Mouse (Mus musculus) lung, embryonic 14.5 days (tissue): ENCODE data around the gene Rad9b. TPM values are rescaled to one million over a fixed set of nuclear protein-coding genes. Genes with fewer than 3 reads are reported as not detected.

ENCODE experiments used
- ATAC-seq: fragments of 200-750 bp; cut with Nextera tagmentation; 2 replicates; pipeline ENCODE4 v1.8.0; 2017; ENCODE audit warnings: mild to moderate bottlenecking, moderate TSS enrichment, moderate library complexity; ENCODE audit not compliant: insufficient read depth
- DNase-seq: peaks from one replicate; pipeline ENCODE4 v3.0.0-alpha.2; 2015
- H3K27ac ChIP-seq: fragments of 300-500 bp; sonication (generic); 2 replicates; pipeline ENCODE4 v1.5.1; 2014; ENCODE audit warnings: low read depth, mild to moderate bottlenecking, moderate library complexity
- H3K27me3 ChIP-seq: fragments of 300-500 bp; sonication (generic); 2 replicates; pipeline ENCODE4 v1.6.1; 2014; ENCODE audit warnings: low read length, control low read depth; ENCODE audit not compliant: insufficient read depth
- H3K36me3 ChIP-seq: fragments of 300-500 bp; sonication (generic); 2 replicates; pipeline ENCODE4 v1.6.1; 2014; ENCODE audit warnings: control low read depth; ENCODE audit not compliant: insufficient read depth
- H3K4me1 ChIP-seq: fragments of 300-500 bp; sonication (generic); 2 replicates; pipeline ENCODE4 v1.6.1; 2014; ENCODE audit warnings: antibody characterized with exemption, control low read depth; ENCODE audit not compliant: insufficient read depth
- H3K4me2 ChIP-seq: fragments of 300-500 bp; sonication (generic); 2 replicates; pipeline ENCODE4 v1.6.1; 2014; ENCODE audit warnings: mild to moderate bottlenecking
- H3K4me3 ChIP-seq: fragments of 300-500 bp; sonication (generic); 2 replicates; pipeline ENCODE4 v1.5.1; 2014; ENCODE audit warnings: low read depth, low read length
- H3K9ac ChIP-seq: fragments of 300-500 bp; sonication (generic); 2 replicates; pipeline ENCODE4 v1.6.1; 2014
- H3K9me3 ChIP-seq: fragments of 300-500 bp; sonication (generic); 2 replicates; pipeline ENCODE4 v1.6.1; 2016; ENCODE audit warnings: low read depth, low read length, control low read depth
- CTCF ChIP-seq: IDR thresholded peaks from 2 replicates; pipeline ENCODE4 v1.5.1; 2016; ENCODE audit warnings: antibody characterized with exemption, low read depth
- WGBS: fragments of 180-500 bp; shearing (Covaris S2); extraction: QIAGEN DNeasy Blood & Tissue Kit; methylation state at CpG from one replicate; pipeline ENCODE4 v1.1.7; 2014; 5-methylcytosine and 5-hydroxymethylcytosine counted together
- polyA plus RNA-seq: library from polyadenylated mRNA; unstranded; fragments of >200 nt; fragmentation: Nextera tagmentation; extraction: Ambion mirVana; gene quantifications from 2 replicates; pipeline ENCODE4 v1.2.1, GENCODE M21; 2014

Rad9b gene
- polyA plus RNA-seq, 1 experiment from 2014 or later, result 5.3 TPM

DNA sequence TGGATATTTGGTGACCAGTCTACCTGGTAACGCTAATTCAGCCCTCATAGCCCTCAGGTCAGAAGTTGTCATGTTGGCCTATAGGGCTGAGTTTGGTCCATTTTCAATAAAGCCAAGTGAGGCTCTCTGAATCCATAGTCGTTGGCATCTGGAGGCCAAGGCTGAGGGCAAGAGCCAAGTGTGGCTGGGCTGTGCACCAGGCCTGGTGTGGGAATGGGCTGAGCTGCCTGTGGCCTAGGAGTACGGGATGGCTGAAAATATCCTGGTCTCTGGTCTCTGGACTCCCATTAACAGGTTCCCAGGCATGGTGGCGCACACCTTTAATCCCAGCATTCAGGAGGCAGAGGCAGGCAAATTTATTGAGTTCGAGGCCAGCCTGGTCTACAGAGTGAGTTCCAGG, 36.0 kb upstream of the Rad9b start:
- Histone ChIP-seq H3K36me3 (no peaks in the 10 kb centered on the region), H3K4me2 (no peak overlapping the region), H3K27ac (no peak overlapping the region), H3K9me3 (no peaks in the 10 kb centered on the region), H3K4me3 (no peak overlapping the region), H3K4me1 (no peaks in the 10 kb centered on the region; the same call in 1 of the 2 replicates), H3K9ac (no peak overlapping the region), H3K27me3 (no peaks in the 10 kb centered on the region)
- TF ChIP-seq CTCF, result no peak
- DNase-seq, result no peak
- no peak for ATAC-seq
- 87% methylated on average over 5 of the region's 5 CpGs for WGBS

DNA sequence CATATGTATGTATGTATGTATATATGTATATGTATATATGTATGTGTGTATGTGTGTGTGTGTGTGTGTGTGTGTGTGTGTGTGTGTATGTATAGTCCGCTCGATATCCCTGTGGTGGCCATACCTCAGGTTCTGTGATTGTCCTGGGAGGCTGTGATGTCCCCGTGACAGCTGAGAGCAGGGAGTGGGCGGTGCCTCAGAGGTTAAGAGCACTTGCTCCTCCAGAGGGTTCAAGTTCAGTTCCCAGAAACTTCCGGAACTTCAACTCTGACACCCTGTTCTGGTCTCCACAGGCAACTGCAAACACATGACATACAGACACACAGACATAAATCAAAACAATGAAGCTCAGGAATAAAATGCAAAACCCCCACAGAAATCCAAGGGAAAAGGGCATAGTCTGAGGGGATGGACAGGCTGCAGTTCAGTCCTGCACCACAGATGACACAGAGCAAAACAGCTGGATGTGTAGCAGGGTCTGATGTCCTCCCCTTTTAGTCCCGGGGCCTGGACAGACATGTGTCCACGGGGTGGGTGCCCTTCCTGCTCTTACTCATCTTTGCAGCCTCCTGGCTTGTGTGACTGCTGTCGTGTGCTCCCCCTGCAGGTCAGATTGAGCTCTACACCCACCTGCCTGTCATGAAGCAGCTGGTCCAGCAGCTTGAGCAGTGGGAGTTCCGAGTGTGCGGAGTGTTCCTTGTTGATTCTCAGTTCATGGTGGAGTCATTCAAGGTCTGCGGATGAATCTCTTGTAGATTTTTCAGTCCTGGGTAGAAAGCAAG, 25.5 kb upstream of the Rad9b start:
- H3K27me3 ChIP-seq, result no peaks in the 10 kb centered on the region
- DNase-seq (peak; percentile 86), ATAC-seq (peak; percentile 69)
- H3K4me2 ChIP-seq, result no peak overlapping the region
- 47% methylated on average over 11 of the region's 11 CpGs for WGBS
- no peak overlapping the region for H3K9ac ChIP-seq
- no peak overlapping the region for H3K4me3 ChIP-seq
- H3K36me3 ChIP-seq, result peaks cover 57% of the 10 kb centered on the region
- no peak overlapping the region for H3K27ac ChIP-seq
- no peaks in the 10 kb centered on the region for H3K4me1 ChIP-seq
- peak; percentile 91 for TF ChIP-seq CTCF
- H3K9me3 ChIP-seq, result no peaks in the 10 kb centered on the region

DNA sequence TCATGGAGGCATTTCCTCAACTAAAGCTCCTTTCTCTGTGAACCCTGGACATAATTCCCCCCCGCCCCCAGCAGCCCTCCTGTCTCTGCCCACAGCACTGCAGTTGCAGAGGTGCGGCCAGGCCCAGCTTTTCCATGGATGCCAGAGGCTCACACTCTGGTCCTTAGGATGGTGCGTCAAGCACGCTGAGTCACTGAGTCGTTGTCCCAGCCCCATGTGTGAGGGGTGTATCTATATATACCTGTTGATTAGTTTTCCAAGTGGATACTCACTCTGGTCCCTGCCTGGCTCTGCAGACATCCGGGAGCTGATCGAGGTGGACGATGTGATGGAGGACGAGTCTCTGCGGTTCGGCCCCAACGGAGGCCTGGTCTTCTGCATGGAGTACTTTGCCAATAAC, 24.1 kb upstream of the Rad9b start:
- Histone ChIP-seq H3K4me3 (no peak overlapping the region), H3K9ac (no peak overlapping the region), H3K4me1 (peaks cover 4% of the 10 kb centered on the region; the same call in 1 of the 2 replicates), H3K27ac (no peak overlapping the region), H3K9me3 (no peaks in the 10 kb centered on the region), H3K36me3 (peaks cover 61% of the 10 kb centered on the region), H3K27me3 (no peaks in the 10 kb centered on the region), H3K4me2 (no peak overlapping the region)
- TF ChIP-seq CTCF, result no peak
- DNase-seq, result no peak
- ATAC-seq, result no peak
- WGBS, result 93% methylated on average over 12 of the region's 12 CpGs

DNA sequence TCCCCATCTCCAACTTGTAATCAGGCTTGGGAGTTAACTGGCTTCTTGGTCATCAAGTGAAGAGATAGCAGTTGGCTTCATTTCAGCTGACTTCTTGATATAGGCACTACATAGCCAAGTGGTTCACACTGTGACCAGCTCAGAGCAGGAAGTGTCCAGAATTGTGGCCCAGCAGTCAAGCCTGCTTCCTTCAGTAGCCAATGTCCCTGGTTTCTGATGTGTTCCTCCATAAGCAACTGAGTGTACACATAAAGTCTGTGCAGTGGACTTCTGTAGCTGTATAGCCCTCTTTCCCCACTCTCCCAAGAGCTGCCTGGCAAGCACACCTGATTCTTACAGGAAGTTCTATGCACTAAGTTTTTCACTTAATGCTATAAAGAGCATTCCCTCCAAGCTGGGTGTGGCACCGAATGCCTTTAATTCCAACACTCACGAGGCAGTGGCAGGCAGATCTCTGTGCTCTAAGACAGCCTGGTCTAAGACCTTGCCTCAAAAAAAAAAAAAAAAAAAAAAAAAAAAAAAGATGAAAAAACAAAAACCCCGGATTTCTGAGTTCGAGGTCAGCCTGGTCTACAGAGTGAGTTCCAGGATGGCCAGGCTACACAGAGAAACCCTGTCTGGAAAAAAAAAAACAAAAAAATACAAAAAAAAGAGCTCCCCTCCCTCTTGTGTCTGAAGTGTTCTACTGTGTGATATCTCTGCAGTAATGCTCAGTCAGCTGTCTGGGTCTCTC, 23.2 kb upstream of the Rad9b start:
- WGBS, result 85% methylated on average over 4 of the region's 4 CpGs
- H3K27me3 ChIP-seq, result no peaks in the 10 kb centered on the region
- no peak for TF ChIP-seq CTCF
- no peak overlapping the region for H3K4me2 ChIP-seq
- no peak for DNase-seq
- no peak overlapping the region for H3K27ac ChIP-seq
- peaks cover 55% of the 10 kb centered on the region for H3K36me3 ChIP-seq
- peaks cover 4% of the 10 kb centered on the region; the same call in 1 of the 2 replicates for H3K4me1 ChIP-seq
- H3K9me3 ChIP-seq, result no peaks in the 10 kb centered on the region
- no peak overlapping the region for H3K4me3 ChIP-seq
- no peak for ATAC-seq
- H3K9ac ChIP-seq, result no peak overlapping the region

DNA sequence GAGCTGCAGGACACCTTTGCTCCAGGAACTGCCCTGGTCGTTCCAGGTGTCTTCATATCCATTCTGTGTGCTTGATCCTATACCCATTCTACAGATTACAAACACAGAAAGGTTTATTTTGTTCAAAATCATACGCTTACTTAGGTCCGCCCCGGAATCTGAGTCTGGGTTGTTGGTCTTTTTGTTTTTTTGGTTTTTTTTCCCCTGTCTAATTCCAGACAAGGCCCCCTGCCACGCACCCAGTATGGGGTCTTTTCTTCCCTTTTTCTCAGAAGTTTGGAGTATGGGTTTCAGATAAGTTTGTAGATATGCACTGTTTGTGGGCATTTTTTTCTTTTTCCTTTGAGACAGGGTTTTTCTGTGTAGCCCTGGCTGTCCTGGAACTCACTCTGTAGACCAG, 18.8 kb upstream of the Rad9b start:
- WGBS, result 6% methylated on average over 5 of the region's 5 CpGs
- H3K4me3 ChIP-seq, result peak overlapping the region; percentile 65
- H3K4me1 ChIP-seq, result peaks cover 8% of the 10 kb centered on the region; the same call in 1 of the 2 replicates
- H3K27me3 ChIP-seq, result no peaks in the 10 kb centered on the region
- H3K4me2 ChIP-seq, result peak overlapping the region; percentile 84
- TF ChIP-seq CTCF, result no peak
- H3K36me3 ChIP-seq, result peaks cover 38% of the 10 kb centered on the region
- DNase-seq, result no peak
- peak overlapping the region; percentile 92 for H3K27ac ChIP-seq
- H3K9me3 ChIP-seq, result no peaks in the 10 kb centered on the region
- peak overlapping the region; percentile 82 for H3K9ac ChIP-seq
- no peak for ATAC-seq

DNA sequence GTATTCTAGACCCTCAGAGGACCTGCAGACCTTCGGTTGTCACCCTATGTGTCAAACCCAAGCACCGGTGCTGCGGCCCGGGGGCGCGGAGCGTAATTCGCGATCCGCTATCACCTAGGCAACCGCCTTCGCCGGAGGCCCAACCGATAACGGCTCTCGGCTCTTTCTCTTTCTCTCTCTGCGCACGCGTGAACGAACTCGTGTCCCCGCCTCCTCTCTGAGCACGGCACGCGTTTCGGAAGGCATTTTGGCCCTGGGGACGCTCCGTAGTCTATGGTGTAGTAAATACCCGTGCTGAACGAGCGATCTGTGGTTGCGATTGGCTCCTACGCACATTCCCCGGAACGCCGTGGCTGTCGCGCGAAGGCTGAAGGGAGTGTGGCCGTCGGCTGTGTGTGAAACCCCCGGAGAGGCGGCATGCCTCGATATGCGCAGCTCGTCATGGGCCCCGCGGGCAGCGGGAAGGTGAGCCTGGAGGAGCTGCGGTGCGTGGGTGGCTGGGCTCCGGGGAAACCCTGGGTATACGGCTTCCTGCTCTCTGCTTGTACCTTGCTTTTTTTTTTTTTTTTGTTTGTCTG, 18.2 kb upstream of the Rad9b start, which contains the start of gene Fam216a:
TSS of gene Fam216a (minus strand) at position 173 of the 578 bp plus-strand sequence.
- Histone ChIP-seq H3K4me2 (peak within 1 kb of the TSS; percentile 84), H3K27ac (peak within 1 kb of the TSS; percentile 92), H3K4me3 (peak within 1 kb of the TSS; percentile 65), H3K27me3 (no peaks in the 10 kb centered on the region), H3K36me3 (peaks cover 43% of the 10 kb centered on the region), H3K9me3 (no peaks in the 10 kb centered on the region), H3K4me1 (peaks cover 8% of the 10 kb centered on the region; the same call in 1 of the 2 replicates), H3K9ac (peak within 1 kb of the TSS; percentile 82)
- WGBS, result 0% methylated on average over 53 of the region's 53 CpGs
- DNase-seq (peak; percentile 100), ATAC-seq (peak; percentile 94)
- TF ChIP-seq CTCF, result no peak
